Mouse (Mus musculus) hindbrain, postnatal 0 days (tissue): ENCODE results near the gene Gpr146. TPM values are rescaled to one million over a fixed set of nuclear protein-coding genes. Genes with fewer than 3 reads are reported as not detected.

ENCODE experiments used
- ATAC-seq: fragments of 200-750 bp; cut with Nextera tagmentation; 2 replicates; pipeline ENCODE4 v1.8.0; 2017; ENCODE audit warnings: mild to moderate bottlenecking, moderate TSS enrichment, moderate library complexity
- DNase-seq: peaks from one replicate; pipeline ENCODE4 v3.0.0-alpha.2; 2015; ENCODE audit warnings: low spot score
- H3K27ac ChIP-seq: fragments of 300-500 bp; sonication (generic); 2 replicates; pipeline ENCODE4 v1.5.1; 2014; ENCODE audit warnings: mild to moderate bottlenecking
- H3K27me3 ChIP-seq: fragments of 300-500 bp; sonication (generic); 2 replicates; pipeline ENCODE4 v1.6.1; 2014; ENCODE audit warnings: low read length, mixed read lengths; ENCODE audit not compliant: insufficient read depth
- H3K36me3 ChIP-seq: fragments of 300-500 bp; sonication (generic); 2 replicates; pipeline ENCODE4 v1.6.1; 2014; ENCODE audit warnings: low read length, mixed read lengths; ENCODE audit not compliant: insufficient read depth
- H3K4me1 ChIP-seq: fragments of 300-500 bp; sonication (generic); 2 replicates; pipeline ENCODE4 v1.6.1; 2014; ENCODE audit warnings: antibody characterized with exemption, low read length, mixed read lengths; ENCODE audit not compliant: insufficient read depth
- H3K4me2 ChIP-seq: fragments of 300-500 bp; sonication (generic); 2 replicates; pipeline ENCODE4 v1.6.1; 2014; ENCODE audit warnings: low read depth, mild to moderate bottlenecking, low read length, moderate library complexity, mixed read lengths
- H3K4me3 ChIP-seq: fragments of 300-500 bp; sonication (generic); 2 replicates; pipeline ENCODE4 v1.5.1; 2014; ENCODE audit warnings: low read length
- H3K9ac ChIP-seq: fragments of 300-500 bp; sonication (generic); replicated peaks from 2 replicates; pipeline ENCODE4 v1.6.1; 2014; ENCODE audit warnings: mild to moderate bottlenecking, low read length, moderate library complexity, mixed read lengths
- H3K9me3 ChIP-seq: fragments of 300-500 bp; sonication (generic); 2 replicates; pipeline ENCODE4 v1.6.1; 2016; ENCODE audit warnings: low read length, mixed read lengths
- CTCF ChIP-seq: IDR thresholded peaks from 2 replicates; pipeline ENCODE4 v1.5.1; 2016; ENCODE audit warnings: antibody characterized with exemption, control low read depth, low read depth
- WGBS: fragments of 180-500 bp; shearing (Covaris S2); extraction: QIAGEN DNeasy Blood & Tissue Kit; methylation state at CpG from one replicate; pipeline ENCODE4 v1.1.7; 2014; 5-methylcytosine and 5-hydroxymethylcytosine counted together
- polyA plus RNA-seq: library from polyadenylated mRNA; unstranded; fragments of >200 nt; fragmentation: Nextera tagmentation; extraction: Ambion mirVana; gene quantifications from 2 replicates; pipeline ENCODE4 v1.2.1, GENCODE M21; 2015
- total RNA-seq: library from RNA; depleted of rRNA; stranded (reverse); fragments of >200 nt; gene quantifications from 2 replicates; pipeline ENCODE4 v1.2.3, GENCODE M21; 2014

The Gpr146 gene
- total and polyA plus RNA-seq, 2 experiments from 2014 or later, result 4.4 to 8.1 TPM

GRCm38 (mm10) chr5:139432747-139433508 lies 55.4 kb downstream of the Gpr146 start:
- no peak overlapping the region for H3K9ac ChIP-seq
- no peak overlapping the region; the same call in 1 of the 2 replicates for H3K27ac ChIP-seq
- H3K4me3 ChIP-seq, result no peak overlapping the region
- DNase-seq (no peak), ATAC-seq (no peak)
- no peak for TF ChIP-seq CTCF
- no peak overlapping the region for H3K4me2 ChIP-seq
- no peaks in the 10 kb centered on the region for H3K27me3 ChIP-seq
- no peaks in the 10 kb centered on the region for H3K36me3 ChIP-seq
- H3K9me3 ChIP-seq, result no peaks in the 10 kb centered on the region
- 66% methylated on average over 7 of the region's 7 CpGs for WGBS
- H3K4me1 ChIP-seq, result peaks cover 29% of the 10 kb centered on the region

GRCm38 (mm10) chr5:139433842-139434568 lies 56.5 kb downstream of the Gpr146 start:
- Histone ChIP-seq H3K4me2 (no peak overlapping the region), H3K27me3 (no peaks in the 10 kb centered on the region), H3K36me3 (no peaks in the 10 kb centered on the region), H3K4me3 (no peak overlapping the region), H3K9ac (no peak overlapping the region), H3K27ac (no peak overlapping the region), H3K9me3 (no peaks in the 10 kb centered on the region), H3K4me1 (peaks cover 26% of the 10 kb centered on the region)
- DNase-seq (no peak), ATAC-seq (no peak)
- no peak for TF ChIP-seq CTCF
- WGBS, result 78% methylated on average over 9 of the region's 9 CpGs

GRCm38 (mm10) chr5:139434940-139435339 lies 57.4 kb downstream of the Gpr146 start:
- H3K4me2 ChIP-seq, result no peak overlapping the region
- 0 out of 2 replicates have a peak overlapping the region, but pooled peaks have one; percentile 1 for H3K9ac ChIP-seq
- TF ChIP-seq CTCF, result no peak
- DNase-seq (peak; percentile 80), ATAC-seq (peak; percentile 72)
- no peak overlapping the region for H3K4me3 ChIP-seq
- no peaks in the 10 kb centered on the region for H3K9me3 ChIP-seq
- H3K36me3 ChIP-seq, result no peaks in the 10 kb centered on the region
- peak overlapping the region; percentile 69 for H3K27ac ChIP-seq
- H3K27me3 ChIP-seq, result no peaks in the 10 kb centered on the region
- peaks cover 20% of the 10 kb centered on the region for H3K4me1 ChIP-seq
- WGBS, result 10% methylated on average over 8 of the region's 8 CpGs

GRCm38 (mm10) chr5:139437769-139438168 lies 60.3 kb downstream of the Gpr146 start:
- Histone ChIP-seq H3K4me1 (peaks cover 28% of the 10 kb centered on the region), H3K9me3 (no peaks in the 10 kb centered on the region), H3K9ac (no peak overlapping the region), H3K4me3 (no peak overlapping the region), H3K36me3 (no peaks in the 10 kb centered on the region), H3K27me3 (no peaks in the 10 kb centered on the region), H3K4me2 (no peak overlapping the region), H3K27ac (no peak overlapping the region)
- ATAC-seq (no peak), DNase-seq (no peak)
- no peak for TF ChIP-seq CTCF
- WGBS, result 92% methylated on average over 4 of the region's 4 CpGs

- Histone ChIP-seq H3K4me1 (peaks cover 32% of the 10 kb centered on the region), H3K9me3 (no peaks in the 10 kb centered on the region), H3K27me3 (no peaks in the 10 kb centered on the region), H3K4me2 (no peak overlapping the region), H3K36me3 (no peaks in the 10 kb centered on the region), H3K9ac (no peak overlapping the region), H3K4me3 (no peak overlapping the region), H3K27ac (peak overlapping the region; percentile 48; the same call in 1 of the 2 replicates)
- no peak for TF ChIP-seq CTCF
- 39% methylated on average over 12 of the region's 12 CpGs for WGBS
- DNase-seq (peak; percentile 31), ATAC-seq (no peak)
Measured at GRCm38 (mm10) chr5:139438440-139438839, 60.9 kb downstream of the Gpr146 start.

GRCm38 (mm10) chr5:139440451-139440850 lies 63.0 kb downstream of the Gpr146 start:
- no peaks in the 10 kb centered on the region for H3K36me3 ChIP-seq
- no peak overlapping the region for H3K9ac ChIP-seq
- no peak overlapping the region for H3K4me2 ChIP-seq
- ATAC-seq (peak; percentile 53), DNase-seq (peak; percentile 68)
- H3K27ac ChIP-seq, result peak overlapping the region; percentile 20; the same call in 1 of the 2 replicates
- peaks cover 19% of the 10 kb centered on the region for H3K4me1 ChIP-seq
- no peak overlapping the region for H3K4me3 ChIP-seq
- no peaks in the 10 kb centered on the region for H3K9me3 ChIP-seq
- no peak for TF ChIP-seq CTCF
- no peaks in the 10 kb centered on the region for H3K27me3 ChIP-seq
- WGBS, result 39% methylated on average over 5 of the region's 5 CpGs
